Mouse (Mus musculus) C2C12 (cell line): ENCODE results near the gene Hdac5. TPM values are rescaled to one million over a fixed set of nuclear protein-coding genes. Genes with fewer than 3 reads are reported as not detected.
A peak's percentile ranks its signal among the peaks of the same experiment; 100 is the strongest.

Experiments
- H3K27me3 ChIP-seq: one replicate; pipeline ENCODE4 v1.6.1; 2011; ENCODE audit not compliant: control insufficient read depth, insufficient read depth, insufficient read length
- H3K36me3 ChIP-seq: one replicate; pipeline ENCODE4 v1.6.1; 2011; ENCODE audit not compliant: control insufficient read depth, insufficient read depth
- H3K4me3 ChIP-seq: one replicate; pipeline ENCODE4 v1.5.1; 2011; ENCODE audit warnings: mild to moderate bottlenecking, control low read depth; ENCODE audit not compliant: poor library complexity, insufficient read depth, severe bottlenecking
- H3K79me2 ChIP-seq: one replicate; pipeline ENCODE4 v1.6.1; 2011; ENCODE audit not compliant: control insufficient read depth, insufficient read depth
- H3K79me3 ChIP-seq: one replicate; pipeline ENCODE4 v1.6.1; 2011; ENCODE audit warnings: low read depth, control low read depth
- H3ac ChIP-seq: one replicate; pipeline ENCODE3; 2011; ENCODE audit warnings: low read depth; ENCODE audit not compliant: control insufficient read depth, insufficient read length
- CEBPB ChIP-seq: IDR thresholded peaks from one replicate; pipeline ENCODE4 v1.6.1; 2011; ENCODE audit warnings: low read depth, mild to moderate bottlenecking, control low read depth, moderate library complexity
- CTCF ChIP-seq: IDR thresholded peaks from one replicate; pipeline ENCODE4 v1.5.1; 2011; ENCODE audit not compliant: control insufficient read depth, insufficient read depth, insufficient read length
- FOSL1 ChIP-seq: IDR thresholded peaks from one replicate; pipeline ENCODE4 v1.8.0; 2011; ENCODE audit warnings: mild to moderate bottlenecking, low read length; ENCODE audit not compliant: poor library complexity, insufficient read depth, severe bottlenecking
- MAX ChIP-seq: IDR thresholded peaks from one replicate; pipeline ENCODE4 v1.6.1; 2011; ENCODE audit warnings: mild to moderate bottlenecking, control low read depth
- MYOD1 ChIP-seq: IDR thresholded peaks from one replicate; pipeline ENCODE4 v1.6.1; 2011; ENCODE audit warnings: low read depth; ENCODE audit not compliant: control insufficient read depth, insufficient read length
- MYOG ChIP-seq: IDR thresholded peaks from one replicate; pipeline ENCODE4 v1.6.1; 2011; ENCODE audit not compliant: control insufficient read depth, insufficient read length; ENCODE audit errors: extremely low read depth
- USF1 ChIP-seq: IDR thresholded peaks from one replicate; pipeline ENCODE4 v1.6.1; 2011; ENCODE audit warnings: low read depth, mild to moderate bottlenecking, control low read depth, moderate library complexity
- polyA plus RNA-seq: library from polyadenylated mRNA; unstranded; fragments of >200 nt; fragmentation: generic; extraction: Trizol; gene quantifications from one replicate; pipeline ENCODE4 v1.2.1, GENCODE M21; 2012; ENCODE audit warnings: missing spikeins

The Hdac5 gene
- polyA plus RNA-seq, 1 experiment: 74.9 TPM

DNA sequence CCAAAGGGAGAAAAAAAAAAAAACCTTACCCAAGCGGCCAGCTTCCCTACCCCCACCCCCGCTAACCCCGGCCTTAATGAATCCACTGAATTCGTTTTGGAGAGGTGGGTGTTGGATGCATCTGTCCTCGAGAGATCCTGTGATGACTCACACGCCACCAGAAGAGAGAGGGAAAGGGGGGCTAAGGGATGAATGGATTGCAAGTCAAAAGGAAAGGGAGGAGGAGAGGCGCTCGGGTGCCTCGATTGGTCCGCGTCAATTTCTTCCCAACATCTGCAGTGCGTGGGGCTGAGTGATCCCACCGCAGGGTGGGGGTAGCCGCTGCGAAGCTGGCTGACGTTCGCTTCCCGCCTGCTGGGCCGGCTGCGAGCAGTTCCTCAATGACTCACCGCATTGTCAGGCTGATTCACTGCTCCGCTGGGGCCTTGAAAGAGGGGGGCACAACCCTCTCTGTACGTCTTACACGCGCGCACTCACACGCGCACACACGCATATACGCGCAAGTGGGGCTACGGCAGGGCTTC is 15.0 kb upstream of the Hdac5 start:
- TF ChIP-seq MYOD1: peak; percentile 66
- no peak for TF ChIP-seq CEBPB
- TF ChIP-seq FOSL1: peak; percentile 95
- TF ChIP-seq MAX: peak; percentile 90
- Histone ChIP-seq H3K4me3 (peak overlapping the region; percentile 16), H3K79me2 (peaks cover 13% of the 10 kb centered on the region), H3K27me3 (no peaks in the 10 kb centered on the region), H3K79me3 (peaks cover 5% of the 10 kb centered on the region), H3ac (no peak overlapping the region), H3K36me3 (no peaks in the 10 kb centered on the region)

DNA sequence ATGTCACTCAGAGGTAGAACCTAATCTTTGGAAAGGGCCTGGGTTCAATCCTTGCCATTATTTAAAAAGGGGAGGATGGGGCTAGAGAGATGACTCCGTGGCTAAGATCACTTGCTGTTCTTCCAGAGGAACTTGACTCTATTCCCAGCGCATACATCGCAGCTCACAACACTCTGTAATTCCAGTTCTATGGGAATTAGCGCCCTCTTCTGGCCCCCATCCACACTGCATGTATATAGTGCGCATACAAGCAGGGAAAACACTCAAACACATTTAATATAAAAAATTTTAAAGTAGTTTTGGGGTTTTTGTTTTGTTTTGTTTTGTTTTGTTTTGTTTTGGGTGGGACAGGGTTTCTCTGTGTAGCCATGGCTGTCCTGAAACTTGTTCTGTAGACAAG is 11.9 kb upstream of the Hdac5 start:
- Histone ChIP-seq H3K4me3 (no peak overlapping the region), H3K27me3 (no peaks in the 10 kb centered on the region), H3ac (no peak overlapping the region), H3K79me2 (no peaks in the 10 kb centered on the region), H3K79me3 (no peaks in the 10 kb centered on the region), H3K36me3 (no peaks in the 10 kb centered on the region)
- TF ChIP-seq MYOD1 (no peak), MAX (no peak), CTCF (no peak), USF1 (no peak), CEBPB (no peak), FOSL1 (no peak), MYOG (no peak)

DNA sequence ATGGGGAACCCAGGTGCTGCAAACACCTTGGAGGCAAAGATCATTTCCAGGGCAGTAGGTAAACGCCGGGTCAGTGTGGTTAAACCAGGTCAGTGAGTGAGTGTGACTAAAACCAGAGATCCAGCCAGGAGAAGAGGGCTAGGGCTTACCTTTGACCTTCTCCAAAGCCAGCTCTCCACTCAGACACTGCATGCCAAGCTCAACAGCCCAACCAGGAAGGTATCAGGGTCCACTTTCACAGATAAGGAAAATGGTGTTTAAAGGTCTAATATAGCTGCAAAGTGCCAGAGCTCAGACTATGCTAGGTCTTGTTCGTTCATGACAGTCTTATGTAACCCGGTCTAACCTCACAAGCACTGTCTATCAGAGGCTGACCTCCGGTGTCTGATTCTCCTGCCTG is 11.3 kb upstream of the Hdac5 start:
- Histone ChIP-seq H3K36me3 (no peaks in the 10 kb centered on the region), H3K79me3 (no peaks in the 10 kb centered on the region), H3ac (no peak overlapping the region), H3K4me3 (no peak overlapping the region), H3K79me2 (no peaks in the 10 kb centered on the region), H3K27me3 (no peaks in the 10 kb centered on the region)
- TF ChIP-seq FOSL1 (no peak), CEBPB (no peak), CTCF (no peak), MAX (no peak), MYOG (no peak), MYOD1 (no peak), USF1 (no peak)

DNA sequence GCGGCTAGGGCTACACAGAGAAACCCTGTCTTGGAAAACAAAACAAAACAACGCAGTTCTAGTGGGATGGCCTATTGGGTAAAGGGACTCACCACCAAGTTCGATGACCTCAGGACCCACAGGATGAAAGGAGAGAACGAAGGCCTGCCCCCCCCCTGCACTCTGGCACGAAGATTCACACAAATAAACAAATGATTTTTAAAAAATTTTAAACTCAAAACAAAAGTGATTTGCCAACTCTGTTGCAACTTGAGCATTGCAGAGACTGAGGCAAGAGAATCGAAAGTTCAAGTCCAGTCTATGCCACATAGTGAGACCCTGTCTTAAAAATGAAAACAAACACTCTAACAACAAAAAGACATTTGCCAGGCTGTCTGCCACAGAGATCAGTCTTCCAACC is 10.7 kb upstream of the Hdac5 start:
- TF ChIP-seq FOSL1 (no peak), MYOG (no peak), CEBPB (no peak), USF1 (no peak)
- Histone ChIP-seq H3ac (no peak overlapping the region), H3K36me3 (no peaks in the 10 kb centered on the region), H3K79me3 (no peaks in the 10 kb centered on the region), H3K27me3 (no peaks in the 10 kb centered on the region), H3K4me3 (no peak overlapping the region), H3K79me2 (no peaks in the 10 kb centered on the region)

DNA sequence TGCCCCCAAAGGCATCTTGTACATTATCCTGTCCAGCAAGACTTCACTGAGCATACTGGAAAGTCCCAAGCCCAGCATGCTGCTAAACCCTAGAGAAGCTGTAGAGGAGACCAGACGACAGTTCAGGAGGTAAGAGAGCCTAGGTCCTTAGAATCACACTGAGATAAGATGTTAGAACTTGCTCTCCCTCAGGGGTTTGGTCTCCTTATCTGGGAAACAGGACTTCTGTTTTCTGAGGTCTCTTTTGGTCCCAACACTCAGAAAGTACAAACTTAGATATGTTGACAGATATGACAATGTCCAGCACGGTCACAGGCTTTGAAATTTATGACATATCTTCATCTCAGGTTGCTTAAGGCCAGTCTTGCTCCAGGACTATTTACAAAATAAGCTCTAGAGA is 6.1 kb upstream of the Hdac5 start:
- no peaks in the 10 kb centered on the region for H3K79me3 ChIP-seq
- TF ChIP-seq CTCF: no peak
- TF ChIP-seq FOSL1: no peak
- no peak for TF ChIP-seq MYOD1
- TF ChIP-seq MYOG: no peak
- TF ChIP-seq USF1: no peak
- no peak for TF ChIP-seq MAX
- TF ChIP-seq CEBPB: no peak
- no peaks in the 10 kb centered on the region for H3K36me3 ChIP-seq
- H3K4me3 ChIP-seq: no peak overlapping the region
- H3ac ChIP-seq: no peak overlapping the region
- H3K79me2 ChIP-seq: no peaks in the 10 kb centered on the region
- H3K27me3 ChIP-seq: no peaks in the 10 kb centered on the region

DNA sequence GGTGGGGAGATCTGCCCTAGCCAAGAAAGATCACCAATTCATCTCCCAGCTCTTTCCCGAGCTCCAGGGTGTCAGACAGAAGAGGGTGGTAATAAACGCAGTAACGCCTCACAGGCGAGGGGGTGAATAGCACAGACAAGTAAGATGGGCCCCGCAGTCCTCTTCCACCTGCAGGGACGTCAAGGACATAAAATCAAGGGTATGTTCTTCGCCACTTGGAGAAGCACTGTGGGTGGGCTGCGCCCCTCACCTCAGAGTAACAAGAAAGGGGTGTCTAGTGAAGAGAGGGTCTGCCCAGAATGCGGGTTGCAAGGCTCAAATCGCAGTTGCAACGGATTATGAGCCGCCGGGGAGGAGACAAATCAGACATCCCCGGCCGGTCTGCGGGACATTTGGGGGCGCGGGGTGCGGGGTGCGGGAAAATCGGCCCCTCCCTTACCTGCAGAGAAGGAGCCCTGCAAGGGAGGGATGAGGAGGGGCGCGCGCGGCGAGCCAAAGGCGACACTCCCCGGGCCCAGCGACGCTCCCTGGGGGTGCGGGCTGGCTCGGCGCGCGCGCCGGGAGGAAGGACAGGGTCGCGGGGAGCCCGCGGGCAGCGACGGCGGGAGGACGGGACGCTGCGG is 524 bp downstream of the Hdac5 start:
- no peak for TF ChIP-seq MAX
- no peak for TF ChIP-seq CEBPB
- no peak for TF ChIP-seq MYOG
- no peak for TF ChIP-seq CTCF
- no peak for TF ChIP-seq FOSL1
- H3K27me3 ChIP-seq: no peaks in the 10 kb centered on the region

More for the DNA sequence above, 524 bp downstream of the Hdac5 start:
- Histone ChIP-seq H3K4me3 (peak overlapping the region; percentile 53), H3K36me3 (no peaks in the 10 kb centered on the region), H3ac (peak overlapping the region; percentile 81), H3K79me3 (peaks cover 2% of the 10 kb centered on the region), H3K79me2 (no peaks in the 10 kb centered on the region)
